Mouse (Mus musculus) cortical plate, adult 2 months (tissue): Measurements from ENCODE around the gene Ndufb11.

ENCODE experiments used
- CTCF ChIP-seq: fragments of 200-500 bp; IDR thresholded peaks from 2 replicates; pipeline ENCODE4 v1.5.1; 2011; ENCODE audit warnings: mild to moderate bottlenecking, control low read depth, low read length; ENCODE audit not compliant: insufficient read depth; ENCODE audit errors: extremely low read depth
- POLR2A ChIP-seq: fragments of 200-500 bp; IDR thresholded peaks from 2 replicates; pipeline ENCODE4 v1.6.1; 2011; ENCODE audit warnings: mild to moderate bottlenecking, low read length, control low read depth; ENCODE audit not compliant: insufficient read depth; ENCODE audit errors: extremely low read depth

DNA sequence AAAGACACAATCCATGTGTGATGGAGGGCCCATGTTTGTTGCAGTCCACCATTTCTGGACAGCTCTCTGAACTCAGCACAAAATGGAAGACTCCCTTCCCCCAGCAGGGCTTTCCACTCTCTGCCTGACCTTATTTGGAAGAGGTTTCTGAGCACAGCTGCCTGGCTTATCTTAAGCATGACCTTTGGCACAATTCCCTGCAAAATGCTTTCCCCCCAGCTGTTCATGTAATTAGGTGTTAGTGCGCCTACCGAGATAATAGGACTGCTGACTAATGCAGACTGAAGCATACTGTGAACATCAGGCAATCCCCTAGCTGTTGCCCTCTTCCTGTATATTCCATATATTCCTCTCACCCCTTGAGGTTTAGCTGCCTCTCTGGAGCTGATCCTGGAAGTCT, 46.4 kb downstream of the Ndufb11 start:
- TF ChIP-seq CTCF, result no peak
- TF ChIP-seq POLR2A, result no peak
